Mouse (Mus musculus): Measurements from ENCODE around the gene Iars2. TPM values are rescaled to one million over a fixed set of nuclear protein-coding genes. Genes with fewer than 3 reads are reported as not detected.

Gene Iars2
- polyA plus RNA-seq, 1 experiment from 2014 or later: 19.7 TPM

- no peak for ATAC-seq (ENCODE audit: low read depth)
- Histone ChIP-seq H3K9me3 (ENCODE audit: control insufficient read depth, low read length) (no peaks in the 10 kb centered on the region), H3K9ac (replicated peaks; ENCODE audit: low read depth, low read length) (no peak overlapping the region), H3K4me3 (ENCODE audit: low read depth, low read length) (no peak overlapping the region), H3K36me3 (ENCODE audit: control insufficient read depth, insufficient read depth, low read length) (peaks cover 46% of the 10 kb centered on the region), H3K4me1 (ENCODE audit: control insufficient read depth, insufficient read depth, low read length) (no peaks in the 10 kb centered on the region), H3K4me2 (ENCODE audit: low read depth, low read length) (no peak overlapping the region), H3K27ac (ENCODE audit: low read depth, low read length) (no peak overlapping the region), H3K27me3 (ENCODE audit: control insufficient read depth, insufficient read depth, low read length) (no peaks in the 10 kb centered on the region)
- 94% methylated on average over 10 of the region's 10 CpGs for WGBS
Measured at GRCm38 (mm10) chr1:185292646-185293360, 36.4 kb downstream of the Iars2 start.

DNA sequence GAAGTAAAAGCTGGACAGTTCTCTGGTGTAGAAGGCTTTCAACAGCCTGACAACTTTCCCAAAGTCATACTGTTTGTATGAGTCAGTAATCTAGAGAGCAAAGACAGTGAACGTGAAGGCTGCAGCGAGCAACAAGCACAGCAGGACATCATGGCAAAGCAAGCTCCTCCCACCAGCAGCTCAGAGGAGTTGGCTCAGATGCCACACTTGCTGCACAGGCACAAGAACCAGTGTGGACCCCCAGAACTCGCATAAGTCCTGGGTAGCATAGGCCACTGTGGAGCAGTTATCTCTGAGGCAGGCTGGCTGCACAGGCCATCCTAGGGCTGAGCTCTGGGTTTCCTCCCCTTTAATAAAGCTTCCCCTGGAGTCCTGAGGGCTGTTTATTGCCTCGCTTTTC, 37.9 kb downstream of the Iars2 start:
- Histone ChIP-seq H3K4me1 (ENCODE audit: control insufficient read depth, insufficient read depth, low read length) (no peaks in the 10 kb centered on the region), H3K4me3 (ENCODE audit: low read depth, low read length) (no peak overlapping the region), H3K9me3 (ENCODE audit: control insufficient read depth, low read length) (no peaks in the 10 kb centered on the region), H3K27me3 (ENCODE audit: control insufficient read depth, insufficient read depth, low read length) (no peaks in the 10 kb centered on the region), H3K4me2 (ENCODE audit: low read depth, low read length) (no peak overlapping the region), H3K27ac (ENCODE audit: low read depth, low read length) (no peak overlapping the region), H3K36me3 (ENCODE audit: control insufficient read depth, insufficient read depth, low read length) (peaks cover 49% of the 10 kb centered on the region), H3K9ac (replicated peaks; ENCODE audit: low read depth, low read length) (no peak overlapping the region)
- WGBS: 71% methylated on average over 4 of the region's 4 CpGs
- no peak for ATAC-seq (ENCODE audit: low read depth)

GRCm38 (mm10) chr1:185289231-185289630, 40.0 kb downstream of the Iars2 start:
- H3K27ac ChIP-seq (ENCODE audit: low read depth, low read length): no peak overlapping the region
- H3K27me3 ChIP-seq (ENCODE audit: control insufficient read depth, insufficient read depth, low read length): no peaks in the 10 kb centered on the region
- no peaks in the 10 kb centered on the region for H3K9me3 ChIP-seq (ENCODE audit: control insufficient read depth, low read length)
- no peaks in the 10 kb centered on the region for H3K4me1 ChIP-seq (ENCODE audit: control insufficient read depth, insufficient read depth, low read length)
- 93% methylated on average over 5 of the region's 5 CpGs for WGBS
- H3K9ac ChIP-seq (replicated peaks; ENCODE audit: low read depth, low read length): no peak overlapping the region
- ATAC-seq (ENCODE audit: low read depth): no peak
- H3K4me3 ChIP-seq (ENCODE audit: low read depth, low read length): no peak overlapping the region
- peaks cover 46% of the 10 kb centered on the region for H3K36me3 ChIP-seq (ENCODE audit: control insufficient read depth, insufficient read depth, low read length)
- H3K4me2 ChIP-seq (ENCODE audit: low read depth, low read length): no peak overlapping the region

DNA sequence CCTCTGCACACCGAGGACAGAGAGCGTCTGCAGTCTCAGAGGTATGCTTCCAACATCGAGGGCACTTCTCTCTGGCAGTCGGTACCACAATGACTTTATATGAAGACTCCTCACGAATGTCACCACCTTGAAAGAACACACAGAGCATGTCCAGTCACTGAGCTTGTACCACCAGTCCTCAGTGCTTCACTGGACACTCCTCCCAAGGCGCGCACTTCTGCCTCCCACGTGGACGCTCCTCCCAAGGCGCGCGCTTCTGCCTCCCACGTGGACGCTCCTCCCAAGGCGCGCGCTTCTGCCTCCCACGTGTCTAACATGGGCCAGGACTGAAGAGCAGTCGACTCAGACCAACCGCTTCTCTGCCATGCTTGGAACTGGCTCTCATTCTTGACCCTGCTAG, 42.1 kb downstream of the Iars2 start:
- Histone ChIP-seq H3K27me3 (ENCODE audit: control insufficient read depth, insufficient read depth, low read length) (no peaks in the 10 kb centered on the region), H3K36me3 (ENCODE audit: control insufficient read depth, insufficient read depth, low read length) (peaks cover 45% of the 10 kb centered on the region), H3K4me2 (ENCODE audit: low read depth, low read length) (no peak overlapping the region), H3K9me3 (ENCODE audit: control insufficient read depth, low read length) (no peaks in the 10 kb centered on the region), H3K27ac (ENCODE audit: low read depth, low read length) (no peak overlapping the region), H3K9ac (replicated peaks; ENCODE audit: low read depth, low read length) (no peak overlapping the region), H3K4me1 (ENCODE audit: control insufficient read depth, insufficient read depth, low read length) (no peaks in the 10 kb centered on the region), H3K4me3 (ENCODE audit: low read depth, low read length) (no peak overlapping the region)
- 95% methylated on average over 20 of the region's 20 CpGs for WGBS
- no peak for ATAC-seq (ENCODE audit: low read depth)

- Histone ChIP-seq H3K36me3 (ENCODE audit: control insufficient read depth, insufficient read depth, low read length) (peaks cover 59% of the 10 kb centered on the region), H3K4me3 (ENCODE audit: low read depth, low read length) (no peak overlapping the region), H3K27me3 (ENCODE audit: control insufficient read depth, insufficient read depth, low read length) (no peaks in the 10 kb centered on the region), H3K9ac (replicated peaks; ENCODE audit: low read depth, low read length) (no peak overlapping the region), H3K4me1 (ENCODE audit: control insufficient read depth, insufficient read depth, low read length) (no peaks in the 10 kb centered on the region), H3K27ac (ENCODE audit: low read depth, low read length) (no peak overlapping the region), H3K9me3 (ENCODE audit: control insufficient read depth, low read length) (no peaks in the 10 kb centered on the region), H3K4me2 (ENCODE audit: low read depth, low read length) (no peak overlapping the region)
- WGBS: 85% methylated on average over 4 of the region's 4 CpGs
- ATAC-seq (ENCODE audit: low read depth): peak; percentile 46; the same call in 1 of the 2 replicates
Measured at GRCm38 (mm10) chr1:185285171-185285570, 44.0 kb downstream of the Iars2 start.

DNA sequence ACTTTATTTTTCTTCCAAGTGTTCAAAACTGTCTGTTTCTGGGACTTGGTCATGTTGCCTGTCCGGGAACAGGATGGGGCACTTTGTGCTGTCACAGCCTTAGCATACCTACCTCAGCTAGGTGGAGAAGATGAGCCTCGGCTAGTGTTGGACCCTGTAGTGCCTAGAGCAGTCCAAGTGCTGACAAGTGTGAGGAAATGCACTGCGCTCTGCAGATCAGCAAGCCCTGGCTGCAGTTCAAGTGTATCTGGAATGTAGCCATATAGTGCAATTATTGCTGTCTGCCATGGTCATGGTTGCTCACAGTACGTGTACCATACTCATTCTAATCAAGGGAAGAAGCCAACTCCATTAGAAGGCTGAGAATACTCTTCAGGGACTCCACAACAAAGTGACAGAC, 44.5 kb downstream of the Iars2 start:
- peak; percentile 74; the same call in 1 of the 2 replicates for ATAC-seq (ENCODE audit: low read depth)
- peaks cover 62% of the 10 kb centered on the region for H3K36me3 ChIP-seq (ENCODE audit: control insufficient read depth, insufficient read depth, low read length)
- H3K9ac ChIP-seq (replicated peaks; ENCODE audit: low read depth, low read length): no peak overlapping the region
- H3K4me1 ChIP-seq (ENCODE audit: control insufficient read depth, insufficient read depth, low read length): no peaks in the 10 kb centered on the region
- H3K4me2 ChIP-seq (ENCODE audit: low read depth, low read length): no peak overlapping the region
- no peak overlapping the region for H3K4me3 ChIP-seq (ENCODE audit: low read depth, low read length)
- H3K27ac ChIP-seq (ENCODE audit: low read depth, low read length): 0 out of 2 replicates have a peak overlapping the region, but pooled peaks have one; percentile 22
- H3K9me3 ChIP-seq (ENCODE audit: control insufficient read depth, low read length): no peaks in the 10 kb centered on the region
- WGBS: 71% methylated on average over 4 of the region's 4 CpGs
- no peaks in the 10 kb centered on the region for H3K27me3 ChIP-seq (ENCODE audit: control insufficient read depth, insufficient read depth, low read length)

DNA sequence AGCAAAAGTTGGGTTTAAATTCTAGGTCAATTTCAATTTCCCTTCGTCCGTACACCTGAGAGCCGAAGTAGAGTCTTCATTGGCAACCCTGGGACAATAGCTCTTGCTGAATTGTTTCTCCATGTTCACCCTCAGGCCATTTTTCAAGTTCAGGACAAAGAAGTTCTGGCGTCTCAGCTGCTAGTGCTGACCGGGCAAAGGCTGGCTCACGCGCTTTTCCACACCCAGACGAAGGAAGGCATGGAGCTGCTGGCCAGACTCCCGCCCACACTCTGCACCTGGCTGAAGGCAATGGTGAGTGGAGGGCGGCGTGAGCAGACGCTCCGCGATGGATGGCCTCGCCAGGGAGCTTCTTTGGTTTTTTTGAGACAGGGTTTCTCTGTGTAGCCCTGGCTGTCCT, 45.9 kb downstream of the Iars2 start:
- peaks cover 74% of the 10 kb centered on the region for H3K36me3 ChIP-seq (ENCODE audit: control insufficient read depth, insufficient read depth, low read length)
- no peak overlapping the region for H3K4me3 ChIP-seq (ENCODE audit: low read depth, low read length)
- WGBS: 88% methylated on average over 15 of the region's 15 CpGs
- no peak overlapping the region for H3K9ac ChIP-seq (replicated peaks; ENCODE audit: low read depth, low read length)
- H3K4me1 ChIP-seq (ENCODE audit: control insufficient read depth, insufficient read depth, low read length): no peaks in the 10 kb centered on the region
- H3K4me2 ChIP-seq (ENCODE audit: low read depth, low read length): no peak overlapping the region
- no peak overlapping the region for H3K27ac ChIP-seq (ENCODE audit: low read depth, low read length)
- no peaks in the 10 kb centered on the region for H3K27me3 ChIP-seq (ENCODE audit: control insufficient read depth, insufficient read depth, low read length)
- no peaks in the 10 kb centered on the region for H3K9me3 ChIP-seq (ENCODE audit: control insufficient read depth, low read length)
- no peak for ATAC-seq (ENCODE audit: low read depth)

DNA sequence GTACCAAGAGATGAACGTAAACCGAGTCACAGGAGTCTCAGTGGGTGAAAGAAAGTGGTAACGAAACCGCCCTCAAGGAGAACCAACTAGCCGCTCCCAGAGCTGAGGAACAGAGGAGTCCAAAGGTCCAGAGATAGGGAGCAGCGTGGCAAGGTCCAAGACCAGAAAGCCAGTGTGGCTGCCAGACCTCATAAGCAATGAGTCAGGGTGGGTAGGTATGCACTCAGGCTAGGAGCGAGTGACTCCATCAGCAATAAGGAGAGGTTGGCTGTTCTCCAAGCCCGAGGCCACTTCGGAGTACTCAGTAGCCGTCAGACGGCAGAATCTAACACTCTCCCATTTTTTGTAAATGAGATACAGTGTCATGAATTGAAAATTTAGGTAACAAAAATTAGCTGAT, 46.4 kb downstream of the Iars2 start:
- no peak overlapping the region for H3K4me2 ChIP-seq (ENCODE audit: low read depth, low read length)
- no peak overlapping the region for H3K4me3 ChIP-seq (ENCODE audit: low read depth, low read length)
- no peaks in the 10 kb centered on the region for H3K4me1 ChIP-seq (ENCODE audit: control insufficient read depth, insufficient read depth, low read length)
- no peak overlapping the region for H3K9ac ChIP-seq (replicated peaks; ENCODE audit: low read depth, low read length)
- no peaks in the 10 kb centered on the region for H3K9me3 ChIP-seq (ENCODE audit: control insufficient read depth, low read length)
- 91% methylated on average over 11 of the region's 11 CpGs for WGBS
- peaks cover 77% of the 10 kb centered on the region for H3K36me3 ChIP-seq (ENCODE audit: control insufficient read depth, insufficient read depth, low read length)
- no peak for ATAC-seq (ENCODE audit: low read depth)
- no peaks in the 10 kb centered on the region for H3K27me3 ChIP-seq (ENCODE audit: control insufficient read depth, insufficient read depth, low read length)
- H3K27ac ChIP-seq (ENCODE audit: low read depth, low read length): no peak overlapping the region

DNA sequence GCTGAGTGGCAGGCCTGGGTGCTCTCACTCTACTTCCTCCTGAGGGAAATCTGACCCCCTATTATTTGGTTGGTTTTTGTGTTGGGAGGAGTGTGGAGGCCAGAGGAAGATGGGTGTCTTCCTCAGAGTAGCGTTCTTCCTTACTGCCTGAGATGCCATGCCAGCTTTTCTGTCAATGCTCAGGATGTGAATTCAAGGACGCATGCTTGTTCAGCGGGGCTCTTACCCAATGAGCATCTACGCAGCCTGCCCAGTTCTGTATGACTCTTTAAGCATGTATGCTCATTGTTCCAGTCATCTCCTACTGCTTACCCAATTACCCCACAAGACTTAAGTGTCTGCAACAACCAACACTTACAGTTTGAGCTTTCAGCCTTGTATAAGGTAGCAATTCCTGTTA, 48.6 kb downstream of the Iars2 start:
- Histone ChIP-seq H3K9ac (replicated peaks; ENCODE audit: low read depth, low read length) (no peak overlapping the region), H3K4me2 (ENCODE audit: low read depth, low read length) (no peak overlapping the region), H3K4me3 (ENCODE audit: low read depth, low read length) (no peak overlapping the region), H3K27ac (ENCODE audit: low read depth, low read length) (no peak overlapping the region), H3K27me3 (ENCODE audit: control insufficient read depth, insufficient read depth, low read length) (no peaks in the 10 kb centered on the region), H3K36me3 (ENCODE audit: control insufficient read depth, insufficient read depth, low read length) (peaks cover 82% of the 10 kb centered on the region), H3K4me1 (ENCODE audit: control insufficient read depth, insufficient read depth, low read length) (no peaks in the 10 kb centered on the region), H3K9me3 (ENCODE audit: control insufficient read depth, low read length) (no peaks in the 10 kb centered on the region)
- ATAC-seq (ENCODE audit: low read depth): no peak
- WGBS: 99% methylated on average over 4 of the region's 4 CpGs
